Mouse (Mus musculus): Measurements from ENCODE around the gene Sys1. TPM values are rescaled to one million over a fixed set of nuclear protein-coding genes. Genes with fewer than 3 reads are reported as not detected.

Gene Sys1
- total and polyA plus RNA-seq, 2 experiments from 2014 or later: 108 to 194 TPM

- no peaks in the 10 kb centered on the region for H3K36me3 ChIP-seq (ENCODE audit: insufficient read depth, low read length)
- no peak for TF ChIP-seq CTCF (IDR thresholded peaks at IDR 0.05)
- no peak overlapping the region for H3K9ac ChIP-seq (replicated peaks; ENCODE audit: low read length, poor library complexity, severe bottlenecking)
- no peak overlapping the region for H3K4me3 ChIP-seq (ENCODE audit: low read depth, low read length)
- H3K4me1 ChIP-seq (ENCODE audit: insufficient read depth, low read length): peaks cover 6% of the 10 kb centered on the region; the same call in 1 of the 2 replicates
- ATAC-seq (ENCODE audit: low FRiP score): no peak
- H3K27me3 ChIP-seq (ENCODE audit: insufficient read depth, low read length): peaks cover 14% of the 10 kb centered on the region; the same call in 1 of the 2 replicates
- H3K4me2 ChIP-seq (ENCODE audit: low read depth, low read length, poor library complexity, severe bottlenecking): no peak overlapping the region
- H3K9me3 ChIP-seq (ENCODE audit: low read length): no peaks in the 10 kb centered on the region
- H3K27ac ChIP-seq (ENCODE audit: low read depth, low read length): no peak overlapping the region
- DNase-seq (ENCODE audit: low spot score): no peak
- WGBS: 88% methylated on average over 2 of the region's 2 CpGs
Observed at GRCm38 (mm10) chr2:164444701-164445100, 12.1 kb upstream of the Sys1 start.

GRCm38 (mm10) chr2:164445399-164446085, 11.2 kb upstream of the Sys1 start:
- no peak for DNase-seq (ENCODE audit: low spot score)
- H3K4me3 ChIP-seq (ENCODE audit: low read depth, low read length): no peak overlapping the region
- no peak overlapping the region for H3K9ac ChIP-seq (replicated peaks; ENCODE audit: low read length, poor library complexity, severe bottlenecking)
- peaks cover 6% of the 10 kb centered on the region; the same call in 1 of the 2 replicates for H3K4me1 ChIP-seq (ENCODE audit: insufficient read depth, low read length)
- WGBS: 81% methylated on average over 3 of the region's 3 CpGs
- H3K27ac ChIP-seq (ENCODE audit: low read depth, low read length): no peak overlapping the region
- H3K27me3 ChIP-seq (ENCODE audit: insufficient read depth, low read length): peaks cover 12% of the 10 kb centered on the region; the same call in 1 of the 2 replicates
- 0 out of 2 replicates have a peak, but pooled peaks cover 4% of the 10 kb centered on the region for H3K9me3 ChIP-seq (ENCODE audit: low read length)
- H3K36me3 ChIP-seq (ENCODE audit: insufficient read depth, low read length): no peaks in the 10 kb centered on the region
- no peak overlapping the region for H3K4me2 ChIP-seq (ENCODE audit: low read depth, low read length, poor library complexity, severe bottlenecking)
- TF ChIP-seq CTCF (IDR thresholded peaks at IDR 0.05): no peak
- ATAC-seq (ENCODE audit: low FRiP score): no peak

DNA sequence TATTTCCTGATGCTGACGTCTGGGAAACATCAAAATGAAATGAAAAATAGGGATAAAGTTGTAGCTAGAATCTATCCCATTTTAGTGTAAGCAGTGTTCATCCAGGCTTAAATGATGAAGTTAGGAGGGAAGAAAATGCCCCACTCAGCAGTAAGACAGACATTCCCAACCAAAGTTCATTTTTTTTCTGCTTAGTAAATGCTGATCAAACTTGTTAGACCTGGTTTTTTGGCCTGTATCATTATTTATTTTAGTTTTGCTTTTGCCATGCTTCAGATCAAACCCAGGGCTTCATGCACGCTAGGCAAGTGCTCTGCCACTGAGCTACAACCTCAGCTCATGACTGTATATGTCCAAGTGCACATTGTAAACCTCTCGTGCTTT, 10.7 kb upstream of the Sys1 start:
- DNase-seq (ENCODE audit: low spot score): no peak
- 84% methylated on average over 3 of the region's 3 CpGs for WGBS
- H3K9me3 ChIP-seq (ENCODE audit: low read length): 0 out of 2 replicates have a peak, but pooled peaks cover 4% of the 10 kb centered on the region
- no peak for ATAC-seq (ENCODE audit: low FRiP score)
- no peak for TF ChIP-seq CTCF (IDR thresholded peaks at IDR 0.05)
- H3K4me2 ChIP-seq (ENCODE audit: low read depth, low read length, poor library complexity, severe bottlenecking): no peak overlapping the region
- no peak overlapping the region for H3K4me3 ChIP-seq (ENCODE audit: low read depth, low read length)
- H3K4me1 ChIP-seq (ENCODE audit: insufficient read depth, low read length): peaks cover 6% of the 10 kb centered on the region; the same call in 1 of the 2 replicates
- H3K27me3 ChIP-seq (ENCODE audit: insufficient read depth, low read length): peaks cover 12% of the 10 kb centered on the region; the same call in 1 of the 2 replicates
- H3K27ac ChIP-seq (ENCODE audit: low read depth, low read length): no peak overlapping the region
- H3K36me3 ChIP-seq (ENCODE audit: insufficient read depth, low read length): no peaks in the 10 kb centered on the region
- no peak overlapping the region for H3K9ac ChIP-seq (replicated peaks; ENCODE audit: low read length, poor library complexity, severe bottlenecking)

DNA sequence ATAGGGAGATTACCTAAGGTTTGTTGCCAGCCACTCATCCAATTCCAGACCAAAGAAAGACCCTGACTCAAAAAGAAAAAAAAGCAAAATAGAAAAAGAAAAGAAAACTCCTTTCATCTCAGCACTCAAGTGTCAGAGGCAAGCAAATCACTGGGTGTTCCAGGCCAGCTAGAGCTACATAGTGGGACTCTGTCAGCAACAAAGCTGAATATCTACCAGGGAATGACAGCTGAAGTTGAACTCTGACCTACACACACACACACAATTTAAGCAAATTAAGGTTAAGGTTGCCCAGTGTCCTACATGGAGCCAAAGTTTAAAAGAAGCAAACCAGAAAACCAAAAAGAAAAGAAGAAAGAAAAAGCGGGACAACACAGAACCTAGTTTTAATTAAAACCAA, 8.6 kb upstream of the Sys1 start:
- Histone ChIP-seq H3K4me2 (ENCODE audit: low read depth, low read length, poor library complexity, severe bottlenecking) (no peak overlapping the region), H3K4me3 (ENCODE audit: low read depth, low read length) (no peak overlapping the region), H3K27me3 (ENCODE audit: insufficient read depth, low read length) (no peaks in the 10 kb centered on the region), H3K4me1 (ENCODE audit: insufficient read depth, low read length) (no peaks in the 10 kb centered on the region), H3K36me3 (ENCODE audit: insufficient read depth, low read length) (no peaks in the 10 kb centered on the region), H3K27ac (ENCODE audit: low read depth, low read length) (no peak overlapping the region), H3K9ac (replicated peaks; ENCODE audit: low read length, poor library complexity, severe bottlenecking) (no peak overlapping the region), H3K9me3 (ENCODE audit: low read length) (0 out of 2 replicates have a peak, but pooled peaks cover 4% of the 10 kb centered on the region)
- ATAC-seq (ENCODE audit: low FRiP score) (no peak), DNase-seq (ENCODE audit: low spot score) (no peak)
- no peak for TF ChIP-seq CTCF (IDR thresholded peaks at IDR 0.05)
- 94% methylated on average over 1 of the region's 1 CpGs for WGBS

DNA sequence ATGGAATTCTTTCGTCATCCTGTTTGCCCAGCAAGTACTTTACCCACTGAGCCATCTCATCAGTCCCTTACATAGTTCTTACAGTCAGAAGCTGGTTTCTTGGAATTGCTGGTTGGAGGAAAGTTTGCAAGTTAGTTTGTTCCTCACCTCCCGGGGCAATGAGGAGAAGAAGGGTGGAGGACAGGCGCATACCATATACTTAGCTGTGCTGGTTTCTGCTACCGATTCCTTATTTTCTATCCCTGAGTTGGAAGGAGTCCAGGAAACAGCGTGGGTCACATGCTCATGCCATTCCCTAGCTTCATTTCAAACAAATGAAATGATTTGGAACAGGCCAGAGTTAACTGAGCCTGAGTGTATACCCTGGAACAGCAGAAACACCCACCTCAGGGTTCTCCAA, 7.8 kb upstream of the Sys1 start:
- 77% methylated on average over 5 of the region's 5 CpGs for WGBS
- no peak for ATAC-seq (ENCODE audit: low FRiP score)

DNA sequence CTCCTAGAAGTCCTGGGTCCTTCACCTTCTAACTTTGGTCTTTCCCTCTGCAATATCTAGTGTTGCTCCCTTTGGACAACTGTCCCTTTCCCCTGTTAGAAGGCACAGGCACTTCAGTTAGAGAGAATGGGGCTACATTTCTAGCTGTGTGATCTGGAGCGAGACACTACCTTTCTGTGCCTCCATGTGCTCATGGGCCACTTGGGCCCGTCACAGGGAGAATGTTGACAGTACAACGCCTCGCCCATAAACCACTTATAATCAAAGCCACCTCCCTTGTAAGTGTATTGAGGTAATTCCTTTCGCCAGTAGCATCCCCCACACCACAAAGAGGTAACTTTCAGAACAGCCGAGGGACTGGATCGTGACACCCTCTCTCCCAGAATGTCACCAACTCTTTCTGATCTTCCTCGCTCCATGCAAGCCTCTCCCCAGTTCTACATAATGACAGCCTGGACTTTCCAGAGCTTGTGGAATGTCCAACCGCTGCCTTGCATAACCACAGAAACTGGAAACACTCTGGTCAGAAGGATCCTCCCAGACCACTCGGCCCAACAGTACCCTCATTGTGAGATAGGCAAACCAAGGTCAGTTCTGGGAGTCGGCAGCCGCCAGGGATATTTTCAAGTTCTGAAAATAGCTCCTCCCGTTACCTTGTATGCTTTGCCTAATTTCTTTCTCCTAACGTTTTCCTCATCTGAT, 7.3 kb upstream of the Sys1 start:
- no peak overlapping the region for H3K9ac ChIP-seq (replicated peaks; ENCODE audit: low read length, poor library complexity, severe bottlenecking)
- no peak for TF ChIP-seq CTCF (IDR thresholded peaks at IDR 0.05)
- DNase-seq (ENCODE audit: low spot score): no peak
- H3K27ac ChIP-seq (ENCODE audit: low read depth, low read length): no peak overlapping the region
- H3K36me3 ChIP-seq (ENCODE audit: insufficient read depth, low read length): no peaks in the 10 kb centered on the region
- no peak overlapping the region for H3K4me2 ChIP-seq (ENCODE audit: low read depth, low read length, poor library complexity, severe bottlenecking)
- WGBS: 89% methylated on average over 14 of the region's 14 CpGs
- no peak for ATAC-seq (ENCODE audit: low FRiP score)
- no peak overlapping the region for H3K4me3 ChIP-seq (ENCODE audit: low read depth, low read length)
- no peaks in the 10 kb centered on the region for H3K4me1 ChIP-seq (ENCODE audit: insufficient read depth, low read length)
- H3K9me3 ChIP-seq (ENCODE audit: low read length): 0 out of 2 replicates have a peak, but pooled peaks cover 4% of the 10 kb centered on the region
- no peaks in the 10 kb centered on the region for H3K27me3 ChIP-seq (ENCODE audit: insufficient read depth, low read length)

More for the DNA sequence above, 7.8 kb upstream of the Sys1 start:
- no peak overlapping the region for H3K4me3 ChIP-seq (ENCODE audit: low read depth, low read length)
- no peaks in the 10 kb centered on the region for H3K4me1 ChIP-seq (ENCODE audit: insufficient read depth, low read length)
- H3K36me3 ChIP-seq (ENCODE audit: insufficient read depth, low read length): no peaks in the 10 kb centered on the region
- 0 out of 2 replicates have a peak, but pooled peaks cover 4% of the 10 kb centered on the region for H3K9me3 ChIP-seq (ENCODE audit: low read length)
- TF ChIP-seq CTCF (IDR thresholded peaks at IDR 0.05): no peak
- no peak for DNase-seq (ENCODE audit: low spot score)
- no peak overlapping the region for H3K9ac ChIP-seq (replicated peaks; ENCODE audit: low read length, poor library complexity, severe bottlenecking)
- no peak overlapping the region for H3K27ac ChIP-seq (ENCODE audit: low read depth, low read length)
- H3K27me3 ChIP-seq (ENCODE audit: insufficient read depth, low read length): no peaks in the 10 kb centered on the region
- H3K4me2 ChIP-seq (ENCODE audit: low read depth, low read length, poor library complexity, severe bottlenecking): no peak overlapping the region

Data from midbrain, postnatal 0 days (tissue).